In the genomic region with DNA sequence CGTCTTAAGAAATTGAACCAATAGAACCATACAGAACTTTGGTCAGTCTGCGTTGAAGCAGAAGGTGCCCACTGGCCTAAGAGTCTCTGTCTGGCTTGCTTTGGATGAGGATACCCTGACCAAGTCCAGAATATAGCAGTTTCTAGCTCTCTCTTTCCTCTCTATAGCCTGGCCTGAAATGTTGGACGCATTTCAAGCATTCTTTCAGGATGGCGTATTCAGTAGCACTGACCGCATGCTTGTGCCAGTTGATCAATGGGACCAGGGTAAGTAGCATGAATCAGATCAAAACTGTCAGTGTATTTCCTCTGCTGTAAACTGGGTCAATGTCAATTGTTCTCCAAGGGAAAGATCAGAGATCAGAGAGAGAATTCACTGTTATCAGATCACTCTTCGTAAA, we compare ENCODE assay signal across 10 mouse cellular contexts. TPM values are rescaled to one million over a fixed set of nuclear protein-coding genes. Genes with fewer than 3 reads are reported as not detected.
DNase-seq lines count a peak whose midpoint lies in the region; ATAC-seq and TF ChIP-seq lines count a peak whose summit lies in the region.
"Had no signal": no experiment of that assay in that cellular context is flagged by ENCODE, and none has a peak within 500 bp of the region (broad histone marks: within the 10 kb centered on the region; RNA-seq: fewer than 3 reads in every experiment).

No protein-coding gene starts in this region.

- TF ChIP-seq CTCF in gastrocnemius, adult 2 months (IDR thresholded peaks at IDR 0.05): no peak
- TF ChIP-seq CTCF in thymus, adult 2 months (IDR thresholded peaks at IDR 0.05; ENCODE audit: borderline replicate concordance, control insufficient read depth, extremely low read depth, insufficient read depth, low read length, poor library complexity): no peak

- H3K9ac ChIP-seq in lung, embryonic 15.5 days: no peak overlapping the region
- H3K9ac ChIP-seq: limb, embryonic 12.5 days had no signal

- H3K4me2 ChIP-seq in lung, embryonic 15.5 days: peak overlapping the region; percentile 16; the same call in 1 of the 2 replicates
- H3K4me2 ChIP-seq: limb, embryonic 12.5 days had no signal

- no peaks in the 10 kb centered on the region for H3K9me3 ChIP-seq in lung, embryonic 15.5 days
- H3K9me3 ChIP-seq: limb, embryonic 12.5 days had no signal

- H3K36me3 ChIP-seq in lung, embryonic 15.5 days: no peaks in the 10 kb centered on the region
- H3K36me3 ChIP-seq in thymus, adult 2 months (ENCODE audit: control insufficient read depth, insufficient read depth, low read length): no peaks in the 10 kb centered on the region
- H3K36me3 ChIP-seq: limb, embryonic 12.5 days had no signal

- H3K27me3 ChIP-seq in lung, embryonic 15.5 days: no peaks in the 10 kb centered on the region
- H3K27me3 ChIP-seq in thymus, adult 2 months (ENCODE audit: control insufficient read depth, insufficient read depth, low read length): no peaks in the 10 kb centered on the region

- H3K4me3 ChIP-seq in gastrocnemius, adult 2 months: no peak overlapping the region
- no peak overlapping the region for H3K4me3 ChIP-seq in lung, embryonic 15.5 days
- H3K4me3 ChIP-seq in thymus, adult 2 months (ENCODE audit: control insufficient read depth, insufficient read depth, low read length): no peak overlapping the region
- H3K4me3 ChIP-seq: limb, embryonic 12.5 days had no signal

- TF ChIP-seq POLR2A in thymus, adult 2 months (IDR thresholded peaks at IDR 0.05; ENCODE audit: control insufficient read depth, extremely low read depth, insufficient read depth, low read length, poor library complexity): no peak

- 25% methylated on average over 6 of the region's 6 CpGs for WGBS in lung, embryonic 15.5 days
- whole genome bisulfite sequencing in thymus, adult 2 months: 96% methylated on average over 6 of the region's 6 CpGs

- ATAC-seq in lung, embryonic 15.5 days (ENCODE audit: borderline replicate concordance, extremely low read depth, low FRiP score, low TSS enrichment): peak; percentile 63; the same call in 1 of the 2 replicates
- ATAC-seq: intestine, postnatal 0 days had no signal

- 0 out of 2 replicates have a peak overlapping the region, but pooled peaks have one; percentile 16 for H3K27ac ChIP-seq in gastrocnemius, adult 2 months
- peak overlapping the region; percentile 80 for H3K27ac ChIP-seq in lung, embryonic 15.5 days
- no peak overlapping the region for H3K27ac ChIP-seq in thymus, adult 2 months (ENCODE audit: control insufficient read depth, insufficient read depth, low read length)
- H3K27ac ChIP-seq: limb, embryonic 12.5 days had no signal

- intact Hi-C loops in gastrocnemius, adult 2 months (cut with DNase I): loop anchor here (5.0 kb wide), 1 partner anchor 53 kb away; no protein-coding TSS in a partner anchor

- H3K4me1 ChIP-seq in lung, embryonic 15.5 days: peaks cover 42% of the 10 kb centered on the region
- peaks cover 2% of the 10 kb centered on the region for H3K4me1 ChIP-seq in thymus, adult 2 months (replicated peaks; ENCODE audit: control insufficient read depth, insufficient read depth, low read length)

- no peak for DNase-seq in gastrocnemius, adult 2 months
- DNase-seq in gastrocnemius, adult 18-20 months (ENCODE audit: low spot score): no peak
- DNase-seq in 3134 (ENCODE audit: extremely low read depth, insufficient read length, low spot score): peak; percentile 46
- peak; percentile 17 for DNase-seq in embryo, embryonic 11 days
- DNase-seq in thymus, adult 2 months: no peak
- no peak for DNase-seq in ovary, postnatal 14 days (ENCODE audit: low spot score)
- DNase-seq in cerebellum, postnatal 25 days: no peak

RNA-seq across cellular contexts. Expression of a gene that starts 6.6 kb away (rescaled TPM):
- total RNA-seq in gastrocnemius, adult 2 months (2021): 10 to 100 TPM in 1 of 2 experiments, 1 to 10 TPM in 1; 8.1 to 16.8 TPM
- total RNA-seq in gastrocnemius, adult 18-20 months (2021): 100 to 1,000 TPM in 1 of 2 experiments, 10 to 100 TPM in 1; 19.7 to 263 TPM
- 6.1 and 6.2 TPM in 2 replicates for polyA plus RNA-seq in lung, embryonic 15.5 days (2015; fragmentation: Nextera tagmentation; extraction: Ambion mirVana)
- 16.1 and 33.1 TPM in 2 replicates for polyA plus RNA-seq in thymus, adult 2 months (2012; rRNA removed)

Comparison
In these comparisons a context has a peak if more than half of its experiments do, and no peak if none do; other contexts are left out.
1. DNase-seq: peak in 3134 (single experiment) and embryo, embryonic 11 days (single experiment); none in gastrocnemius, adult 2 months (single experiment), gastrocnemius, adult 18-20 months (single experiment), thymus, adult 2 months (single experiment), ovary, postnatal 14 days (single experiment) and cerebellum, postnatal 25 days (0 of 2).